Mouse (Mus musculus) effector memory CD4-positive, alpha-beta T cell, adult 7 months (primary cell): ENCODE measurements around the gene Sh2b3. TPM values are rescaled to one million over a fixed set of nuclear protein-coding genes. Genes with fewer than 3 reads are reported as not detected.

Experiments used
- polyA plus RNA-seq: library from polyadenylated mRNA; unstranded; fragments of 100-300 nt; shearing (Covaris generic); gene quantifications from one replicate; pipeline ENCODE4 v1.2.1, GENCODE M21; 2017

Gene Sh2b3
- polyA plus RNA-seq, result 46.8 TPM

DNA sequence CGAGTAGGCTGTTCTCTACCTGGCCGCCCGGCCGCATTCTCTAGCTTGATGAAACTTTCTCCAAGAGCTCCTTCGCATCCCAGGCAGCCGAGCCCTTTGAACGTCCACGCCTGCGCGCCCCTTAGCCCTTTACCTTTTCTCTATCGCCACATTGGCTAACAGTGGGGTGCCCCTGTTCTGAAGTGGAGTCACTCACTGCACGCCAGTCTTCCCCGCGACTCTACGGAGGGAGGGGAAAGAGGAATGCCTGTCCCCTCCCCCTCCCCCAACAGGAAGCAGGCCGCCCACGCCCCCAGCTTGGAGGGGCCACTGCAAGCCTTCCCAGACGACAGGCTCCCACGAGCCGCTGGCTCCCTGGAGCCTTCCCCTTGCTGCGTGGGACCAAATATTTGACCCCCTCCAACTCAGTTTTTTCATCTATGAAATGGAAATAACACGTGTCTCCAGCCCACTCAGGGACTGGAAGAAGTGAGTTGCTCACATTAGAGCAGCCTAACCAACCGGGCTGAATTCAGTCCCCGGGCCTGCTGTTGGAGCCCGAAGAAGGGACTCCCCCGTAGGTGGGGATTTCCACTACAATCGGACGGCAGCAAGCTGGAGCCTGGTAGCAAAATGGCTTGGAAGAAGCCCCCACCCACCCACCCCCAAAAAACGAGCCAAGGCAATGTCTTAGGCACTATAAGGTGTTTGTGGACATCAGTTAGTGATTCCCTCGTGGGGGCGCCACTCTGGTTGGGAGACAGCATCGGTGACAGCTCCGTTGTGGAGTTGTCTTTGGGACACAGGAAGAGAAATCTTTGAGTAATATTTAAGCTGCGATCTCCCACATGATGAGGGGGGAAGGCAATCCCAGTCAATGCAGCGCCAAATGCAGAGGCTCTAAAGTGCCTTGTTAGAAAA, at the start of gene Sh2b3:
TSS of gene Sh2b3 (minus strand) at position 206 of the 900 bp plus-strand sequence.

DNA sequence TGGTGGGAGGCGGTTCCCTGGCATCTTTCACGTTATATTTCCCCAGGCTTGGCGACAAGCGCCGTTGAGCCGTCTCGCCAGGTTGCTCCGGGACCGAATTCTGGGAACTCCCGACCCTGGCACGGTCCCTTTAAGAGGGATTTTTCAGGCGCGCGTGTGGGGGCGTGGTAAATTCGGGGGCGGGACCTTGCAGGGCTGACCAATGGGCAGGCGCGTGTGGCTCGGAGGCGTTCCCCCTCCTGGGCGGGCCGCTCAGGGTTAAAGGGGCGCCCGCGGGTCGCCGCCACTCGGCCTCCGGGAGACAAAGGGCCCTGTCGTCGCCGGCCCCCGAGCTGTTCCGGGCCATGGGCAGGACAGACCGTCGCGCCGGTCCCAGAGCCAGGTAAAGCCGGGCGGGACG, 11.3 kb upstream of the Sh2b3 start, which contains the start of gene Pheta1:
TSS of gene Pheta1 (plus strand) at position 242 of the 400 bp plus-strand sequence.

Other genes starting within 250 kb of the Sh2b3 start
- gene Aldh2, start 243.8 kb downstream of the Sh2b3 start, polyA plus RNA-seq, result 2.4 TPM
- gene Acad12, start 218.7 kb downstream of the Sh2b3 start, polyA plus RNA-seq, result 1.7 TPM
- 4.2 TPM for gene Acad10, start 177.1 kb downstream of the Sh2b3 start, polyA plus RNA-seq
- 100.0 TPM for gene Brap, start 177.1 kb downstream of the Sh2b3 start, polyA plus RNA-seq
- gene Atxn2, start 126.3 kb downstream of the Sh2b3 start, polyA plus RNA-seq, result 37.4 TPM
- gene Pheta1, start 11.3 kb upstream of the Sh2b3 start, polyA plus RNA-seq, result 6.6 TPM
- gene Cux2, start 212.5 kb upstream of the Sh2b3 start, polyA plus RNA-seq, result 0.26 TPM